Mouse (Mus musculus) thymus, adult 18-20 months (tissue): ENCODE measurements around the gene Ndufaf1.
"Not testable (repeated sequence)": the region's sequence is repeated elsewhere in the genome, so short reads cannot be mapped to it uniquely, and the experiment has no call there.

Experiments
- DNase-seq, 2 experiments: peaks; one replicate each; pipeline ENCODE4 v3.0.0; 2022; ENCODE audit warnings: mixed read lengths in 2 of 2

The Ndufaf1 gene

DNA sequence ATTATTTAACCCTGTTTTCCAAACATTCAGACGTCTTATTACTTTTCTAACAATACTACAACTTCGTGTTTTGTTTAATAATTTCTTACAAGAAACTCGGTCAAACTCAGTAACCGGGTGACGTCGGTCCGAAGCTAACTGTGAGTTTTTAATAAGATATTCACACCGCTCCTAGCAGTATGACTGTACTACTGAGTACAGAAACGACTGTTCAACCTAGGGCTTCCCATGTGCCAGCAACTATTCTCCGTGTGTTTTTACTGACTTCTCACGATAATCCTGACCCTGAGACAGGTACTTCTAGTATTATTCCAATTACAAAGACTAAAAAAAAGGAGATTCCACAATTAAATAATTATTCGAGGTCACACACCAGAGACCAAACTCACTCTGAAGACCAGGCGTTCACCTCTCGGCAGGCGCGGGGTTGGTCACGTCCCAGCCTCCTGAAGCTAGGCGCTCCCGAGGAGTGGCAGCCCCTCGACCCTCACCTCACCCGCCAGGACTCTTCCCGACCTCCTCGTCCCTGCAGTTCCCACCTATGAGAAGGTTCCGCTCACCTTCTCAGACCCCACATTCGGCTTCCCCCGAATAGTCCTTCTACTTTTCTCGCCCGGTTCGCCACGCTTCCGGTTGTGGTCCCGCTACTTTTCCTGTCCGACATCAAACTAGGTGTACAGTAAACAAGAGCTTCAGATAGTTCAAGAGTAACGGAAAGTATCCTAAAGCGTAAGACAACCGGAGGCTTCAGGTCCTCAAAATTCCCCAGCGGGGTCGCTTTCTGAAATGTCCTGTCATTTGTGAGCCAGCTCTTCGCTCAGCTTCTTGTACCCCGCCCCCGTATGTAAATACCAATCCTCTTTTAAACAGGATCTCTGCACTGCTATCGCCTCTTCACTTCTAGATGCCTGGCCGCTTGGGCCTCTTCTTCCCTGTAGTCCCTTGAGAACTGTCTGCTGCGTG, at the start of gene Ndufaf1:
TSS of gene Ndufaf1 (minus strand) at position 608 of the 963 bp plus-strand sequence.
- peak; percentile 61 to 75 for DNase-seq

DNA sequence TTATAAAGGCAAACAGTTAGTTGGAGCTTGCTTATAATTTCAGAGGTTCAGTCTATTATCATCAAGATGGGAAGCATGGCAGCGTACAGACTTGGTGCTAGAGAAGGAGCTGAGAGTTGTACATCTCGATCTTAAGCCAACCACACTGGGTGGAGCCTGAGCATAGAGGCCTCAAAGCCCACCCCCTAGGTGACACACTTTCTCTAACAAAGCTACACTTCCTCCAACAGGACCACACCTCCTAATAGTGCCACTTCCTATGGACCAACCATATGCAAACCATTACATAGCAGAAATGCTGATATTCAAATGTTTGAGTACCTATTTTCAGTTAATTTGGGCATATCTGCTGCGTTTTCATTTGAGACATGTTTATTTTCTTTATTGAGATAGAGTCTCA, 47.4 kb upstream of the Ndufaf1 start:
- no peak for DNase-seq

DNA sequence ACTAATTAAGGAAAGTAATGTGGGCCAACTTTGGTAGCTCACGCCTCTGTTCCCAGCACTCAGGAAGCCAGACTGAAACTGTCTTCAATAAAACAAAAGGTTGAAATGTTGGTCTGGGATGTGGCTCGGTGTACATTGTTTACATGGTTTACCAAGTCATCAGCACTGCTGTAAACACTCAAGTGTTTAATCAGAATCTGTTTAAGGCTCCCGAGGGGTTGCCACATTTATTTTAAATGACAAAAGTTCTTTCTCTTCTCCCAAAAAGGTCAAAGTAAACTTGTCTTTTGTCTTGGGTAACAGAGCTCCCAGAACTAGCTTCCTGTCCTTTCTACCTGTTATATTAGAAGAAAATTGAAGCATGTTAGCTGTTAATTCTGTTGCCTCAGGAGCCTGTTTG, 45.0 kb upstream of the Ndufaf1 start:
- no peak for DNase-seq

DNA sequence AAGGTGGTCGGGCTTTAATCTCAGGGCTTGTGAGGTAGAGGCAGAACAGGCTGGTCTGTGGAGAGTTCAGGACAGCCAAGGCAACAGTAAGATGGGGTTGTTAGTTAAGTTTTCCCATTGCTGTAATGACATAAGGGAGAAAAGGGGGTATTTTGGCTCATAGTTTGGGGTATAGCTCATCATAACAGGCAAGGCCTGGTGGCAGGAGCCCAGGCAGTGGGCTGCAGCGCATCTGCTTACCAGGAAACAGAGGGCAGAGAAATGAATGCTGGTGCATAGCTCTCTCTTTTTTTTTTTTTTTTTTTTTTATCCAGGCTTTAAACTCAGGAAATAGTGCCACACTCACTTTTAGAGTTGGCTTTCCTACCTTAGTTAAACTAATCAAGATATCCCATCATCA, 40.5 kb upstream of the Ndufaf1 start:
- DNase-seq, result no peak

DNA sequence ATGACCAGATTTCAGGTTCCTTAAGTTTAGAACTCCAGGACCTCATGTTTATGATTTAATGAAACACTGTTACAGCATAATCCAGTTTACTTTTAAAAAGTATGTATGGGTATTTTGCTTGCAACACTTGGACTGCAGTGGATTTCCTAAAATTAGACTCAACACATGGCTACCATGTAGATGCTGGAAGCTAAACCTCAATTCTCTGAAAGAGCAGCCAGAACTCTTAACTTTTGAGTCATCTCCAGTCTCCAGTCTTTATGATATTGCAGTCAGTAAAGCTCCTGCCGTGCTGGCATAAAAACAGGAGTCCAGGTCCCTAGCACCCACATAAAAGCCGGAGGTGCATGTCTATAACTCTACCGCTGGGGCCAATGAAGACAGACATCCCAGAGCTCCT, 37.3 kb upstream of the Ndufaf1 start:
- DNase-seq, result no peak

DNA sequence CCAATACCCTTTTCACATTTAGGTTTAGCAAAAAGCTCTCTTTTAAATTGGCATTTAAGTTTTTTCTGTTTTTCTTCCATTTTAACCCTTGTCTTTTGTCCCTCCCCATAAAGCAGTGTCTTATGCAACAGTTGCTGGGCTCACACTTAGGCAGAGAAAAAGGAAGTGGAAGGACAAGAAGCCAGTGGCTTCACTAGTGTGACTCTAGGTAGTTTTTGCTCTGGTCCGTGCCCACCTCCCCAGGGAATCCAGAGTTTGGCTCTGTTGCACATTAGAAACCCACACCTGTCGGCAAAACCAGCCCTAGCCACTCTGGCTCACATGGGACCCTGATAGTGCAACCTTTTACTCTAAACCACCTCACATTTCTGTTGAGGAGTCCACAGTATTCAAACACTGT, 35.8 kb upstream of the Ndufaf1 start:
- DNase-seq, result no peak

DNA sequence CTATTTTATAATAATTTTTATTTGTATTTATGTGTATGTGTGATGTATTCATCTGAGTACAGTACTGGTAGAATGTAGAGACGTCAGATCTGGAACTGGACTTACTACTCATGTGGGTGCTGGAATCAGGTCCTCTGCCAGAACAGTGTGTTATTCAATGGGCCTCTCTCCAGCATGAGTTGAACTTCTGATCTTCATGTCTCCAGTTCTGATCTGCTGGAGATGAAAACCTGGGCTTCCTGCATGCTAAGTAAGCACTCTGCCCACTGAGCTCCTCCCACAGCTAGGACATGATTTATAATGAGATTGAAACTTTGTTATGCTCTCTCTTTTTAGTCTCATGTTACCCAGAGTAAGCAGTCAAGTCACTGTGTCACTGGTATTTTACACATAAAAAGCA, 33.5 kb upstream of the Ndufaf1 start:
- no peak for DNase-seq

DNA sequence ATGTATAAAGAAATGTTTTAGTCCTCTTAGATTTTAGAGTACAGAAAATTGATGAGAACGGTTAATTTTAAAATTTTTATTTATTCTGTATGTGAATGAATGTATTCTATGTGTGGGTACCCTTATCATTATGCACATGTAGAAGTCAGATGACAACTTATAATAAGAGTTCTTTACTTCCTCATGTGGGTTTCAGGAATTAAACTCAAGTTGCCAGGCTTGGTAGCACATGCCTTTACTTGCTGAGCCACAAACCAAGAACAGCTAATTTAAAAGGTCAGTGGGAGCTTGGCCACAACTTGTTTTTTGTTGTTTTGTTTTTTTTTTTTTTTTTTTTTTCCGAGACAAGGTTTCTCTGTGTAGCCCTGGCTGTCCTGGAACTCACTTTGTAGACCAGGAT, 32.2 kb upstream of the Ndufaf1 start:
- no peak for DNase-seq

DNA sequence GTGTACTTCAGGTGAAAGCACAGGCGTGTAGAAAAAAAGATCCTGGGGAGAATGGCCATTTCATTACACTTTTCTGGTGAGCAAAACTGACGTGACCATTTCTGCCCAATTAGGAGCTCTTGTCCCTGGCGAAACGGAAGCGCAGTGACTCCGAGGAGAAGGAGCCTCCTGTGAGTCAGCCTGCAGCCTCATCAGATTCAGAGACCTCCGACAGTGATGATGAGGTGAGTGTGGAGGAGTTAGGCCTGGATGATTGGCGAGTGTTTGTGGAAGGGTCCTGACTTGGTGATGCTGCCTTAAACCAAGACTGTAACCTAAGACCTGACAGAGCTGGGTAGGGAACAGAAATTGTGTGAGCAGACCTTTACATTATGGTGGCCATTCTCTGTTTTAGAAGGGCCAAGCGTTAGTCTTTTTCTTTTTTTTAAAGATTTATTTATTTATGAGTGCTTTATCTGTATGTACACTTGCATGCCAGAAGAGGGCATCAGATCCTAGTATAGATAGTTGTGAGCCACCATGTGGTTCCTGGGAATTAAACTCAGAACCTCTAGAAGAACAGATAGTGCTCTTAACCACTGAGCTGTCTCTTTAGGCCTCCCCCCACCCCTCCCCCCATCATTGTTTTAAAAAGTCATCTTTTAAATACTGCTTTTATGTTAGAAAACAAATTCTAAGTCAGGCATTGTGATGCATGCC, 29.5 kb upstream of the Ndufaf1 start:
- DNase-seq, result no peak

DNA sequence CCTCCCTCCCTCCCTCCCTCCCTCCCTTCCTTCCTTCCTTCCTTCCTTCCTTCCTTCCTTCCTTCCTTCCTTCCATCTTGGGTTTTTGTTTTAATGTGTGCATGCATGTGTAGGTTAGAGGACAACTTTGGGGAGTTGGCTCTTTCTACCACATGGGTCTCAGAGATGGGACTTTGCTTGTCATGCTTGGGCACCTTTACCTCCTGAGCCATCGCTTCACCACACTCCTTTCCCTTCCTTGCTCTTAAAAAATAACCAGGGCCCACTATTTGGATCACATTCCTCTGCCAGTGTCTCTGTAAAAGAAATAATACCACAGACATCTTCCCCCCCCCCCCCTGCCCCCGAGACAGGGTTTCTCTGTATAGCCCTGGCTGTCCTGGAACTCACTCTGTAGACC, 21.1 kb upstream of the Ndufaf1 start:
- no peak for DNase-seq

DNA sequence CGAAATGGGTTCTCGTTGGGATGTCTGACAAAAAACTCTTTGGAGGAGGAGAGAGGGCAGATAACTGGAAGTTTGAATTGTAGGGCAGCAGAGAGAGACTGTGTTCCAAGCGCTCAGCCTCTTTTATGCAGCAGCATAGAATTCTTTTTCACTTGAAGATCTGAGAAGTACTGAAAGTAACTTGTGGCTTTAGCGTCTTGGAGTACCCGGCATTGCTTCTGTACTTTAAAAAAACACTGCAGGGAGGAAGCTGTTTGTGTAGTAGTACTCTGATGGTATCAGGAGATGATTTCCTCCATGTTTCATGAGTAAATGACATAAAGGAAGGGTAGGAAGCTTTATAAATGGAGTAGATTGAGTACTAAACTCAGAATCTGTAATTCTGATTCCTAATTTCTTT, 13.2 kb upstream of the Ndufaf1 start:
- peak in 1 of 2 experiments; percentile 9 for DNase-seq

DNA sequence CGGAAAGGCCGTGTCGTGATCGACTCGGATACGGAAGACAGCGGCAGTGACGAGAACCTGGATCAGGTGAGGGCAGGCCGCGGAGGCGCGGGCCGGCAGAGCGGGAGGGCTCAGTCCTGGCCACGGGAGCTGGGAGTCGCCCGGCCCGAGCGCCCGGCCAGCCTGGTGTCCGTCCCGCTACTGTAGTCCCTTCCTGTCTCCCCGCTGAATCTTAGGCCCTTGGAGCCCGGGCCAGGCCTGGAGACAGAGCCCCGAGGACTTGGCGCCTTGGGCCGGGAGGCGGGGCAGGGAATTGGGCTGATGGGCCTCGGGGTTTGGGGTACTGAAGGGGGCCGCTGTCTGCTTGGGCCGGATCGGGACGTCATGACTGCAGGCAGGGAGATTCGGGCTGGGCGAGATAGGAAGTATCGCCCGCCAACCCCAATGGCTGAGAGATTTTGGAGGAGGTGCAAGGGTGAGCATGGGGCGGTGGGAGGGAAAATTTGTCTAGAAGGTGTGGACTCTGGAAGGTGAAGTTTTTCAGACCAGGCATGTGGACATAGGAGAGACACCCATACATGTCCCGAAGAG, 12.7 kb upstream of the Ndufaf1 start:
- DNase-seq, result no peak

DNA sequence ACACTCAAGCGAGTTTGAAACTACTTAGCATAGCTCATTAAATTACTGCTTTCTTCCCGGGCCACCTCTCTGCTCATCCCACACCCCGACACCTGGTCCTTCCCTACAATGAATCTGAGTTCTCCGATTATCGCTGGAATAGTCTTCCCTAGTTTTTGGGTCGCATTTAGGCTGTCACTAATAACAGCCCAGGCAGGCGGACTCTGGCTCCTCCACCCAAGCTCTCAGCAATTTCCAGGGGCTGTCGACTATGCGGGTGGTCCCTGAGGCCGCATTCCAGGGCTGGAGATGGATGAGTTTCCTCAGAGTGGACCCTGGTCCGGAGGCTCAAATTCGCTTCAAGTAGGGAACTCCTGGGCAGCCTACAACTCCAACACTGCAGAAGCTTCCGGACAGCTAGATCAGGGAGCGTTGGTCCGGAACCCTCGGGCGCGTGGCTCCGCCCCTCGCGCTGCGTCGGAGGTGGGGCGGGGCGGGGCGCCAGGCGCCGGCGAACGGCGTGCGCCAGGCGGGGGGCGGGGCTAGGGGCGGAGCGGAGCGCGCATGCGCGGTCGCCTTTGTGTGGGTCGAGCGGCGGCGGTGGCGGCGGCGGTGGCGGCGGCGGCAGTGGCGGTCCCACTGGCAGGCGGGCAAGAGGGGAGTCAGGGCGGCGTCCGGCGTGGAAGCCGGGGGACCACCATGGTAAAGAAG, 12.0 kb upstream of the Ndufaf1 start, which contains the start of gene Rtf1:
TSS of gene Rtf1 (plus strand) at position 544 of the 690 bp plus-strand sequence.
- peak; percentile 88 to 90 for DNase-seq

DNA sequence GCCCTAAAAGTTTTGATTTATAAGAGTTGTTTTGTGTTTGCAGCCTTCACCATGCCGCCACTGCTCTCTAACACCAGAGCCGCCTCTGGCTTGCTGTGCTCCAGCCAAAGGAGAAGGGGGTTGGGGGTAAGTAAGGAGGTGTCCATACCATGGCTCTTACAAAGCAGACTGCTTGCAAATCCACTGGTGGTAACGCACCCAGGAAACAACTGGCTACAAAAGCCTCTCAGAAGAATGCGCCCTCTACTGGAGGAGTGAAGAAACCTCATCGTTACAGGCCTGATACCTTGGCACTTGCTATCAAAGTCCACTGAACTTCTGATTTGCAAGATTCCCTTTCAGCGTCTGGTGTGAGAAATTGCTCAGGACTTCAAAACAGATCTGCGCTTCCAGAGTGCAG, 6.4 kb upstream of the Ndufaf1 start:
- DNase-seq, result no peak

DNA sequence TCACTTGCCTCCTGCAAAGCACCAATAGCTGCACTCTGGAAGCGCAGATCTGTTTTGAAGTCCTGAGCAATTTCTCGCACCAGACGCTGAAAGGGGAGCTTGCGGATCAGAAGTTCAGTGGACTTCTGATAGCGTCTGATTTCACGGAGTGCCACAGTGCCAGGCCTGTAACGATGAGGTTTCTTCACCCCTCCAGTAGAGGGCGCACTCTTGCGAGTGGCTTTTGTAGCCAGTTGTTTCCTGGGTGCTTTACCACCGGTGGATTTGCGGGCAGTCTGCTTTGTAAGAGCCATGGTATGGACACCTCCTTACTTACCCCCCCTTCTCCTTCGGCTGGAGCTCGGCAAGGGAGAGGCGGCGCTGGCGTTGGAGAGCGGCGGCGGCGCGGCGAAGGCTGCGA, 3.1 kb upstream of the Ndufaf1 start:
- DNase-seq, result not testable (repeated sequence)

DNA sequence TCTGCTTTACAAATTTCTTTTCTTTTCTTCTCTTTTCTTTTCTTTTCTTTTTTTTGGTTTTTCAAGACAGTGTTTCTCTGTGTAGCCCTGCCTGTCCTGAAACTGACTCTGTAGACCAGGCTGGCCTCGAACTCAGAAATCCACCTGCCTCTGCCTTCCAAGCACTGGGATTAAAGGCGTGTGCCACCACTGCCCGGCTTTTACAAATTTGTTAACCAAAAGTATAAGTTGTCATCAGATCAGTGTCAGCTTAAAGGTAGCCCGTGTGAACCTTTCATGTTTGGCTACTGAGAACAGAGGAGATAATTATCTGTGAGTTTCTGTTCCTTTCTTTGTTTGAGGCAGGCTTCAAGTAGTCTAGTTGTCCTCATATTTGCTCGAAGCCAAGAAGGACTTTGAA, 18.4 kb downstream of the Ndufaf1 start:
- no peak for DNase-seq

DNA sequence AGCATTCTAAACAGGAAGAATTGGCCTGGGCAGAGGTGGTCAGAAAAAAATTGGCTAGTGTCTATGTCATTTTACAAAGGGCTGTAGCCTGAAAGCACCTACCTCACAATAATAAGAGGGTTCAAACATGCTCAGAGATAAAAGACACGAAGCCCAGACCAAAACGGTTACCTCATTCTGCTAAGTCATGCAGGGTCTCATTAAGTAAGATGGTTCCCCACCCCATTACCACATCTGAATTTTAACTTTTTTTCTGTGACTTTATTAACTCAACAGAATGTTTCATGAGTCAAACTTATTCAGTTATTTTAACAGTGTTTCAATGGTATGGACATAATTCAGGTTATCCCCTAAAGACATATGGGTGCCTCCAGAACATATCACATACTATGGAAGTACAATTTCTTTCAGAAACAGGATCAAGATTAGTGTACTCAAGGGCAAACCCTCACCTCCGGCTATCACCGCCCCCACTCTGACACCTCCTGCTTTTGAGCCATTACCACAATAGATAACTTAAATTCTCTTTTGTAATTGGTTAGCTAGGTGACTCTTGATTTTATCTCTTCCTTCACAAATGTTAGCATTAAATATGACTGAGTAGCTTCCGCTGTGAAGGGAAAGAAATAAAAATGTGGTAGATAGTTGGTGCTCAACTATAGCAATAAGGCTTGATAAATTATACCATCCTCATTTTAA, 21.3 kb downstream of the Ndufaf1 start:
- DNase-seq, result no peak

DNA sequence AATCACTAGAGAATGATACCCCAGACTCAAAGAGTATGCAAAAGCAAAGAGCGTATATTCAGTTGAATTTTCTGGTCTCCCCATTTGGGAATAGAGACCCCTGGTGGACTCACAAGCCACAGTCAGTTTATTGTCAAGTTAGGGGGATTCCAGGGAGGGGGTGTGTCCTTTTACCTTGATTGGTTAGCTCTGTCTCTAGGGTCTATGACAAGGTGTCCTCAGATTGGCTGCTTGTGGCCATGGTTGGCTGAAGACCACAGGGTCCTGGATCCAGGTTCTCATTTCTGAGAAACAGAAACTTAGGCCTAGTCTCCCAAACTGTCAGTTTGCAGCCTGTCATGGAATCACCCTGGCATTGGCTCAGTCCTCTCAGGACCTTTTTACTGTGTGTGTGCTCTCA, 25.8 kb downstream of the Ndufaf1 start:
- no peak for DNase-seq

DNA sequence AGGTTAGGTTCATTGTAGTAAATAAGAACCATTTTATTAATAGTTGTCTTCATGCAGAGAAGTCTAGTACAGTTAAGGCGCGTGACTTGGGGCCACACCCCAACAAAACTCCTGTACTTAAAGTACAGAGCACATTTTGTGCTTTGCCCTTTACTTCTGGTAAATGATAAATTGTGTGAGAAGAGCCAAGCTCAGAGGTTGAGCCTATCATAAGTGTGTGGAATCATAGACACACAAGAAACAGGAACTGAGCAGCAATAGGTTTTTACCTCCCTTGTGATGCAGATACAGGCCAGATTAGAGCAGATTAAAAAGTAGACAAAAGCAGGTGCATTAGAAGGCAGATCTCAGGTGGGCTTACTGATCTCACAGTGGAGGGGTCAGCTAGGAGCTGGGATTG, 41.3 kb downstream of the Ndufaf1 start:
- no peak for DNase-seq

DNA sequence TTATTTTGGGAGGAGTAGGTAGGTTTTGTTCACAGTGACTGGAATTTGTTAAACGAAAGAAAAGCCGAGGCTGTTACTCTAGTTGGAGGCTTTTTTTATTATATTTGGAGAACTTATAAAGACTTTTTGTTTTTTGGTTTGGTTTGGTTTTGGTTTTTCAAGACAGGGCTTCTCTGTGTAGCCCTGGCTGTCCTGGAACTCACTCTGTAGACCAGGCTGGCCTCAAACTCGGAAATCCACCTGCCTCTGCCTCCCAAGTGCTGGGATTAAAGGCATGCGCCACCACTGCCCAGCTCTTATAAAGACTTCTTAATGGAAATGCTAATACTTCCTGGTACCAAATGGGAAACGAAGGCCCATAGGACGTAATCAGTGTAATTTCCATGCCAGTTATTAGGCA, 43.6 kb downstream of the Ndufaf1 start:
- DNase-seq, result not testable (repeated sequence)

DNA sequence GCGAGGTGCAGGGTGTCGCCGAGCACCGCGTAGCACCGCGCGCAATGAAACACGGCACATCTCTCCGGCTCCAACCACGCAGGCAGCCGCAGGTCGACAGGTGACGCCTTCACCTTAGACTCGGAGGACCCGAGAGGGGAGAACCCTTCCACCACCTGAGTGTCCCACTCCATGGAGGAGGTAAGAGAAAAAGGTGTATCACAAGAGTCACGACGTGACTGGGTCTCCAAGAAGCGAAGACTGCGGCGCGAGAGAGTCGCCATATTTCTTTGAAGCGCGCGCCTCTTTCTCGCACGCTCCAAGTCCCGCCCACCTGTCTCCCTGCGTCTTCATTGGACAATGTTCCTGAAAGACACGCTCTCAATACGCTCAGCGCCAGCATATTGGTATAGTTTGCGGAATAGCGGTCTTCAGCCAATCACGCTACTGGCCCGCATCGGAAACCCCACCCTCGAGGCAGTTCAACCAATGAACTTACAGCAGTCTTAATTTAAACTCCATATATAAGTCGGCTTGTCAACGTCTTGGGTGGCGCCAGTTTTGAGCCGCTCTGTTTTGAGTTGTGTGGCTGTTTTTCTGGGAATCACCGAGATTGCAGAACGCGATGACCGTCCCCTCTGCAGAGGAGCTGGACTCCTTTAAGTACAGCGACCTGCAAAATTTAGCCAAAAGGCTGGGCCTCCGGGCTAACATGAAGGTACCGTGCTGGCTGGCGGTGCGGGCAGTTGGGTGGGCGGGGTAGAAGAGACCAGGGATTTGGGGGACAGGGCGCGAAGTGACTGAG, 44.2 kb downstream of the Ndufaf1 start, which contains the start of the genes Nusap1 and Oip5:
TSS of gene Nusap1 (plus strand) at position 100 of the 784 bp plus-strand sequence.
TSS of gene Oip5 (minus strand) at position 271 of the 784 bp plus-strand sequence.
- peak; percentile 90 to 95 for DNase-seq
